Mouse (Mus musculus): ENCODE results near the gene Cox4i1. TPM values are rescaled to one million over a fixed set of nuclear protein-coding genes. Genes with fewer than 3 reads are reported as not detected.

Gene Cox4i1
- total RNA-seq (2023), result 100 to 1,000 TPM; 368 to 384 TPM

GRCm38 (mm10) chr8:120667561-120668373 lies at the start of gene Cox4i1, which contains the start of gene Gm27021:
TSS of gene Cox4i1 (plus strand) at chr8:120668222.
TSS of gene Gm27021 (minus strand) at chr8:120668079.

GRCm38 (mm10) chr8:120647532-120647931 lies 20.5 kb upstream of the Cox4i1 start, which contains the start of gene 1190005I06Rik:
TSS of gene 1190005I06Rik (minus strand) at chr8:120647632.

GRCm38 (mm10) chr8:120668374-120668905 lies 418 bp downstream of the Cox4i1 start, which contains the start of gene Emc8:
TSS of gene Emc8 (minus strand) at chr8:120668573.

Other genes starting within 250 kb of the Cox4i1 start
- 10 to 100 TPM; 23.5 to 27.2 TPM for gene Gins2, start 78.9 kb upstream of the Cox4i1 start, total RNA-seq (2023)
- gene 1190005I06Rik, start 20.6 kb upstream of the Cox4i1 start, total RNA-seq (2023), result not detected
- gene Gm27021, start 143 bp upstream of the Cox4i1 start, total RNA-seq (2023), result not detected
- gene Emc8, start 351 bp downstream of the Cox4i1 start, total RNA-seq (2023), result 10 to 100 TPM; 31.3 to 37.7 TPM
- 100 to 1,000 TPM; 108 to 109 TPM for gene Irf8, start 68.1 kb downstream of the Cox4i1 start, total RNA-seq (2023)